Mouse (Mus musculus): Measurements from ENCODE around the gene Gm5269. TPM values are rescaled to one million over a fixed set of nuclear protein-coding genes. Genes with fewer than 3 reads are reported as not detected.

The Gm5269 gene
- total and polyA plus RNA-seq, 2 experiments: not detected

DNA sequence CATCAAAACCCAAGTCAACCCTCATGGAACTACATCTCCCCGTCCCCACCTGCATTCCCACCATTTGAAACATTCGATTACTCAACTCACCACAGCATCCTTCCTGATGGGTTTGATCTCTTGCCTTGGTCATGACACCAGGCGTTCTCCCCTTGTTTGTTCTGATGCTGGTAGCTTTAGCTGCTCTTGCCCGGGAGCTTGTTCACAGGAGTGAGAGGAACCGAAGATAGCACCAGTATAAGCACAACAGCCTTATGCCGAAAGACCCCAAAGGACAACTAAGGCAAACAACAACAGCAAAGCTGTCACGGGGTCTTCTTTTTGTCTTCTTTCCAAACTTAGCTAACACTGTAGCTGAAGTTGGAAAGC is 35.0 kb upstream of the Gm5269 start:
- WGBS: 0% methylated on average over 7 of the region's 7 CpGs

DNA sequence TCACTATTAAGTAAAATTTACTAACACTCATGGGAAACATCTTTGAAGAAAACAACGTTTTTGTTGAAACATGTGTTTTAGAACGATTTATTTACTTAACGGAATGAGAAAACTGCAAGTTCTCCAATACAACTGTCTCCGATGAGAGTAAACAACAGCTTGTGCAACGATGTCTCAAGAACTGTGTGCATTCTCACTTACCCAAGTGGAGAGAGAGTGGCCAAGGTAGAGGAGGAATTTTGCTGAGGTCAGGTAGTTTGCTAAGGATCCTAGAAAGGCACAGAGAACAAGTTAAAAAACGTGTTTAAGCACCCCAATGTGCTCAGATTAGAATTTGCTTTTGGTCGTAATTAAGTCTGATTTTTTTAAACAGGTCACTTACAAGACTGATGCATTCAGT is 34.4 kb upstream of the Gm5269 start:
- H3K4me1 ChIP-seq (ENCODE audit: control insufficient read depth, insufficient read depth, low read length): peaks cover 16% of the 10 kb centered on the region
- peaks cover 7% of the 10 kb centered on the region for H3K36me3 ChIP-seq (ENCODE audit: control insufficient read depth, insufficient read depth, low read length)
- no peaks in the 10 kb centered on the region for H3K27me3 ChIP-seq (ENCODE audit: control insufficient read depth, insufficient read depth, low read length)
- peak overlapping the region; percentile 86 for H3K4me3 ChIP-seq (ENCODE audit: insufficient read depth, low read depth, low read length)
- no peak for TF ChIP-seq CTCF (IDR thresholded peaks at IDR 0.05; ENCODE audit: low read depth, low read length)
- TF ChIP-seq POLR2A (IDR thresholded peaks at IDR 0.05; ENCODE audit: extremely low read depth, insufficient read depth, low read length): no peak
- peak overlapping the region; percentile 49 for H3K9ac ChIP-seq (ENCODE audit: low read depth, low read length)
- peaks cover 7% of the 10 kb centered on the region; the same call in 1 of the 2 replicates for H3K79me2 ChIP-seq (ENCODE audit: control insufficient read depth, insufficient read depth, low read length)
- WGBS: 10% methylated on average over 7 of the region's 7 CpGs
- DNase-seq (ENCODE audit: extremely low read depth, low read depth, low spot score): peak; percentile 83
- H3K27ac ChIP-seq (replicated peaks; ENCODE audit: insufficient read depth, low read depth, low read length): peak overlapping the region; percentile 30; the same call in 1 of the 2 replicates

More for the DNA sequence above, 35.0 kb upstream of the Gm5269 start:
- Histone ChIP-seq H3K9ac (ENCODE audit: low read depth, low read length) (peak overlapping the region; percentile 91), H3K79me2 (ENCODE audit: control insufficient read depth, insufficient read depth, low read length) (peaks cover 4% of the 10 kb centered on the region; the same call in 1 of the 2 replicates), H3K27ac (replicated peaks; ENCODE audit: insufficient read depth, low read depth, low read length) (peak overlapping the region; percentile 90), H3K36me3 (ENCODE audit: control insufficient read depth, insufficient read depth, low read length) (peaks cover 2% of the 10 kb centered on the region; the same call in 1 of the 2 replicates), H3K4me3 (ENCODE audit: insufficient read depth, low read depth, low read length) (peak overlapping the region; percentile 86), H3K4me1 (ENCODE audit: control insufficient read depth, insufficient read depth, low read length) (peaks cover 11% of the 10 kb centered on the region; the same call in 1 of the 2 replicates), H3K27me3 (ENCODE audit: control insufficient read depth, insufficient read depth, low read length) (no peaks in the 10 kb centered on the region)
- no peak for TF ChIP-seq CTCF (IDR thresholded peaks at IDR 0.05; ENCODE audit: low read depth, low read length)
- no peak for DNase-seq (ENCODE audit: extremely low read depth, low read depth, low spot score)

DNA sequence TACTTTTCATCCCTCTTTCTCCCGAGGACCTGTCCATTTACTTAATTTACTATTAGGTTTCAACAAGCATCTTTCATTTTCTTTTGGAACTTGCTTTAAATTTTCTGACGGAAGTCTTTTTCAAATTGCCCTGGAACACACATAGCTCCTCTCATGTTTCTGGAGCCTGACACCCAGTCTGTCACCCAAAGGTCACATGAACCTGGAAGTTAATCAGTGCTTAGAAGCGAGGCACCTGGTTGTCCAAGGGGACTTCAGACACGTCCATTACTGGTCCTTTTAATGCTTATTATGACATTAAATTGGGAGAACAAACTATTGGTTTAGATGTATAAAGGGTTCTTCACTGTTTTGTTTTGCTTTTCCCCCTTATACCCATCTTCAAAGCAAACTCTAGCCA is 33.2 kb upstream of the Gm5269 start:
- H3K36me3 ChIP-seq (ENCODE audit: control insufficient read depth, insufficient read depth, low read length): peaks cover 18% of the 10 kb centered on the region
- no peaks in the 10 kb centered on the region for H3K27me3 ChIP-seq (ENCODE audit: control insufficient read depth, insufficient read depth, low read length)
- peak overlapping the region; percentile 86 for H3K4me3 ChIP-seq (ENCODE audit: insufficient read depth, low read depth, low read length)
- DNase-seq (ENCODE audit: extremely low read depth, low read depth, low spot score): peak; percentile 93
- peaks cover 21% of the 10 kb centered on the region for H3K4me1 ChIP-seq (ENCODE audit: control insufficient read depth, insufficient read depth, low read length)
- no peak overlapping the region for H3K9ac ChIP-seq (ENCODE audit: low read depth, low read length)
- TF ChIP-seq CTCF (IDR thresholded peaks at IDR 0.05; ENCODE audit: low read depth, low read length) (no peak), POLR2A (IDR thresholded peaks at IDR 0.05; ENCODE audit: extremely low read depth, insufficient read depth, low read length) (no peak)
- peaks cover 10% of the 10 kb centered on the region; the same call in 1 of the 2 replicates for H3K79me2 ChIP-seq (ENCODE audit: control insufficient read depth, insufficient read depth, low read length)
- 14% methylated on average over 4 of the region's 4 CpGs for WGBS
- H3K27ac ChIP-seq (replicated peaks; ENCODE audit: insufficient read depth, low read depth, low read length): no peak overlapping the region; the same call in 1 of the 2 replicates

DNA sequence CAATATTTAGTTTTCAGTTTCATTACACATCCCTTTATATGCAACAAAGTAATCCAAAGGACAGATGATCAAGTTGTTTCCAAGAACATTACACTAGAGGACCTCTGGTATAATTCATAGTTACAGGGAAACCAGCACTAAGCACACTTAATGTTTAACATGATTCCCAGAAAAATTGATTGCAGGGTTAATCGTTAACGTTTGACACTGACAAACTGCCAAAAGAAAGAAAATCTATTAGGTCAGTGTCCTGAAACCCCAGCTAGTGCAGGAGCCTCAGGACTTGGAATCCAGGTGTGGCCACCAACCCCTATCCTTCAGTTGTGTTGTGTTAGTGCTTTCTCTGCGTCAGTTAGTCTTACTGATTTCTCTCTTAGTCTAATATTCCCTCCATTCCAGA is 30.6 kb upstream of the Gm5269 start:
- H3K4me3 ChIP-seq (ENCODE audit: insufficient read depth, low read depth, low read length): no peak overlapping the region; the same call in 1 of the 2 replicates
- H3K4me1 ChIP-seq (ENCODE audit: control insufficient read depth, insufficient read depth, low read length): peaks cover 19% of the 10 kb centered on the region
- H3K27ac ChIP-seq (replicated peaks; ENCODE audit: insufficient read depth, low read depth, low read length): peak overlapping the region; percentile 80
- TF ChIP-seq POLR2A (IDR thresholded peaks at IDR 0.05; ENCODE audit: extremely low read depth, insufficient read depth, low read length): no peak
- TF ChIP-seq CTCF (IDR thresholded peaks at IDR 0.05; ENCODE audit: low read depth, low read length): no peak
- H3K9ac ChIP-seq (ENCODE audit: low read depth, low read length): no peak overlapping the region
- WGBS: 24% methylated on average over 3 of the region's 3 CpGs
- DNase-seq (ENCODE audit: extremely low read depth, low read depth, low spot score): peak; percentile 98
- no peaks in the 10 kb centered on the region for H3K27me3 ChIP-seq (ENCODE audit: control insufficient read depth, insufficient read depth, low read length)
- H3K79me2 ChIP-seq (ENCODE audit: control insufficient read depth, insufficient read depth, low read length): peaks cover 10% of the 10 kb centered on the region; the same call in 1 of the 2 replicates
- peaks cover 38% of the 10 kb centered on the region for H3K36me3 ChIP-seq (ENCODE audit: control insufficient read depth, insufficient read depth, low read length)

DNA sequence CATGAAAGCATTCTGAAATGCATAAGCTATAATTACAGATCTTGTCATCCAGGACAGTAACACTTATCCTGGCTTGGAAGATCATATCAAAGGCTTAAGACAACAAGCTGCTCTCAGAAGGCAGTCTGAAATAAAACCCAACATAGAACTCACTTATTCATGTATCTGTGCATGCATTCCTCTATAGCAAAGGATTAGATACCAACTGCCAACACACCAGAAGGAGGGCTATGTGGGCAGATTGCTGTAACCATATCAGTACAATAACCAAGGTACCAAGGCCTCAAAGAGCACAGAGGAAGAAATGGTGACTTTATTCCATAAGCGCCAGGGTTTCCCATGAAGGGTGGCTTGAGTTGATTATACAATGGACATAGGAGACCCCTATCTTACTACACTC is 29.7 kb upstream of the Gm5269 start:
- H3K9ac ChIP-seq (ENCODE audit: low read depth, low read length): 0 out of 2 replicates have a peak overlapping the region, but pooled peaks have one; percentile 39
- 93% methylated on average over 1 of the region's 1 CpGs for WGBS
- 0 out of 2 replicates have a peak overlapping the region, but pooled peaks have one; percentile 16 for H3K4me3 ChIP-seq (ENCODE audit: insufficient read depth, low read depth, low read length)
- no peaks in the 10 kb centered on the region for H3K27me3 ChIP-seq (ENCODE audit: control insufficient read depth, insufficient read depth, low read length)
- H3K36me3 ChIP-seq (ENCODE audit: control insufficient read depth, insufficient read depth, low read length): peaks cover 45% of the 10 kb centered on the region
- H3K4me1 ChIP-seq (ENCODE audit: control insufficient read depth, insufficient read depth, low read length): peaks cover 19% of the 10 kb centered on the region
- DNase-seq (ENCODE audit: extremely low read depth, low read depth, low spot score): no peak
- TF ChIP-seq POLR2A (IDR thresholded peaks at IDR 0.05; ENCODE audit: extremely low read depth, insufficient read depth, low read length) (no peak), CTCF (IDR thresholded peaks at IDR 0.05; ENCODE audit: low read depth, low read length) (no peak)
- H3K79me2 ChIP-seq (ENCODE audit: control insufficient read depth, insufficient read depth, low read length): peaks cover 6% of the 10 kb centered on the region; the same call in 1 of the 2 replicates
- no peak overlapping the region for H3K27ac ChIP-seq (replicated peaks; ENCODE audit: insufficient read depth, low read depth, low read length)

DNA sequence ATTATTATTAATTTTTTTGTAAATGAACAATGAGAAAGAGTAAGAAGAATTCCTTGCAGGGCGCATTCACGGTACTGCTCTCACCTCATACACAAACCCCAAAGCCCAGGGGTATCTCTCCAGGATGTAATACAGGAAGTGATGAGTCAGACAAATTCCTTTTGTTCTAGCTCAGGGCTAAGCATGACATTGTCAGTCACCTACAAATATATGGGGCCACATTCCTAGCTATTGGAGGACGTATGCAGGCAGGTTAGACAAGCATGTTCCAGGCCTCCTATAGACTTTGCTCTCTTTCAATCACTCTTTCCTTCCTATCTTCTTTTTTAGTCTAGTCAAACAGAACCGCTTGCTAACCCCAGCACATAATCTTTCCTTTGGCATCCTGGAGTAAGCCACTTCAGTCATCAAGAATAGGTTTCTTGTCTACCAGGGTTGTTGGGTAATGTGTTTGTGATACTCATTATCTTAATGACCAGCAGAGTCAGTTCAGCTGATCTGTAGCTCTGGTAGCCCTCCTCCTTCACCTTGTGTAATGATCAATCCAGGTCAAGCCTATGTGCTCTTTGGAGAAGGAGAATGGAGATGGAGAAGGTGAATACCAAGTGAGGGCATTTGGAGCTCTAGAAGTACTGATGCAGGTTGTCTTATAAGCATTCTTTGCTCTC is 27.2 kb upstream of the Gm5269 start:
- H3K4me1 ChIP-seq (ENCODE audit: control insufficient read depth, insufficient read depth, low read length): peaks cover 18% of the 10 kb centered on the region
- TF ChIP-seq CTCF (IDR thresholded peaks at IDR 0.05; ENCODE audit: low read depth, low read length): no peak
- no peak for TF ChIP-seq POLR2A (IDR thresholded peaks at IDR 0.05; ENCODE audit: extremely low read depth, insufficient read depth, low read length)

More for the DNA sequence above, 27.2 kb upstream of the Gm5269 start:
- Histone ChIP-seq H3K79me2 (ENCODE audit: control insufficient read depth, insufficient read depth, low read length) (peaks cover 6% of the 10 kb centered on the region; the same call in 1 of the 2 replicates), H3K36me3 (ENCODE audit: control insufficient read depth, insufficient read depth, low read length) (peaks cover 62% of the 10 kb centered on the region), H3K27me3 (ENCODE audit: control insufficient read depth, insufficient read depth, low read length) (no peaks in the 10 kb centered on the region), H3K4me3 (ENCODE audit: insufficient read depth, low read depth, low read length) (no peak overlapping the region), H3K27ac (replicated peaks; ENCODE audit: insufficient read depth, low read depth, low read length) (no peak overlapping the region), H3K9ac (ENCODE audit: low read depth, low read length) (no peak overlapping the region)
- 81% methylated on average over 4 of the region's 4 CpGs for WGBS
- DNase-seq (ENCODE audit: extremely low read depth, low read depth, low spot score): no peak

All from liver, adult 2 months (tissue).